Mouse (Mus musculus) kidney, embryonic 15.5 days (tissue): ENCODE measurements around the gene Ccdc162. TPM values are rescaled to one million over a fixed set of nuclear protein-coding genes. Genes with fewer than 3 reads are reported as not detected.

Experiments used
- ATAC-seq: fragments of 200-750 bp; cut with Nextera tagmentation; replicated peaks from 2 replicates; pipeline ENCODE4 v1.8.0; 2017; ENCODE audit warnings: moderate TSS enrichment; ENCODE audit not compliant: low FRiP score
- H3K27ac ChIP-seq: fragments of 300-500 bp; sonication (generic); 2 replicates; pipeline ENCODE4 v1.5.1; 2015; ENCODE audit warnings: mild to moderate bottlenecking, inconsistent platforms
- H3K27me3 ChIP-seq: fragments of 300-500 bp; sonication (generic); 2 replicates; pipeline ENCODE4 v1.6.1; 2015; ENCODE audit warnings: inconsistent platforms
- H3K36me3 ChIP-seq: fragments of 300-500 bp; sonication (generic); 2 replicates; pipeline ENCODE4 v1.6.1; 2015; ENCODE audit warnings: inconsistent platforms
- H3K4me1 ChIP-seq: fragments of 300-500 bp; sonication (generic); 2 replicates; pipeline ENCODE4 v1.6.1; 2015; ENCODE audit warnings: inconsistent platforms
- H3K4me2 ChIP-seq: fragments of 300-500 bp; sonication (generic); 2 replicates; pipeline ENCODE4 v1.6.1; 2015; ENCODE audit warnings: moderate library complexity, mild to moderate bottlenecking, inconsistent platforms
- H3K4me3 ChIP-seq: fragments of 300-500 bp; sonication (generic); replicated peaks from 2 replicates; pipeline ENCODE4 v1.5.1; 2015; ENCODE audit warnings: mild to moderate bottlenecking, inconsistent platforms
- H3K9ac ChIP-seq: fragments of 300-500 bp; sonication (generic); 2 replicates; pipeline ENCODE4 v1.6.1; 2015; ENCODE audit warnings: mild to moderate bottlenecking, inconsistent platforms
- H3K9me3 ChIP-seq: fragments of 300-500 bp; sonication (generic); replicated peaks from 2 replicates; pipeline ENCODE4 v1.6.1; 2016; ENCODE audit warnings: inconsistent platforms
- WGBS: fragments of 180-500 bp; shearing (Covaris S2); methylation state at CpG from one replicate; pipeline ENCODE4 v1.1.7; 2015; ENCODE audit warnings: mixed read lengths; 5-methylcytosine and 5-hydroxymethylcytosine counted together
- polyA plus RNA-seq: library from polyadenylated mRNA; unstranded; fragments of >200 nt; fragmentation: Nextera tagmentation; extraction: Ambion mirVana; gene quantifications from 2 replicates; pipeline ENCODE4 v1.2.1, GENCODE M21; 2015

Ccdc162 gene
- polyA plus RNA-seq, 1 experiment from 2014 or later = 0.47 TPM

DNA sequence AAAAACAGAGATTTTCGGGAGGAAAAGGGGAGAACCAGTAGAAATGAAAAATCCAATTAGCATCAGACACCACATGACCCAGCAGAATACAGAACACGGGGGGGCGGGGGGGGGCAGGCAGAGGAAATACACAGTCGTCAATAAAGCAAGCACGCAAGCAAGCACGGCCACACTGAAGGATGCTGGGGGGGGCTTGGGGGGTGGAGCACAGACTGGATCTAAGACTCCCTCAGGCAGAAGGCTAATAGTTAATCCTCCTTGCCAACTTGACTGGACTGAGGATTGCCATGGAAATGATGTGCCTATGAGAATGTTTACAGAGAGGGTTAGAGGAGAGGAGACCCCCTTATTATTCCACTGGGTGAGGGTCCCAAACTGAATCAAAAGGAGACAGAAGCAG is 19.0 kb upstream of the Ccdc162 start:
- Histone ChIP-seq H3K27ac (no peak overlapping the region), H3K4me2 (no peak overlapping the region), H3K4me3 (no peak overlapping the region), H3K27me3 (no peaks in the 10 kb centered on the region), H3K4me1 (no peaks in the 10 kb centered on the region), H3K9me3 (no peaks in the 10 kb centered on the region), H3K36me3 (peaks cover 26% of the 10 kb centered on the region), H3K9ac (no peak overlapping the region)
- ATAC-seq = no peak
- WGBS = 79% methylated on average over 6 of the region's 6 CpGs

GRCm38 (mm10) chr10:41733214-41733613 is 16.8 kb upstream of the Ccdc162 start:
- ATAC-seq = no peak
- Histone ChIP-seq H3K9ac (no peak overlapping the region), H3K4me1 (no peaks in the 10 kb centered on the region), H3K4me3 (no peak overlapping the region), H3K27ac (no peak overlapping the region), H3K36me3 (peaks cover 31% of the 10 kb centered on the region), H3K4me2 (no peak overlapping the region), H3K9me3 (no peaks in the 10 kb centered on the region), H3K27me3 (no peaks in the 10 kb centered on the region)
- 97% methylated on average over 3 of the region's 3 CpGs for WGBS

DNA sequence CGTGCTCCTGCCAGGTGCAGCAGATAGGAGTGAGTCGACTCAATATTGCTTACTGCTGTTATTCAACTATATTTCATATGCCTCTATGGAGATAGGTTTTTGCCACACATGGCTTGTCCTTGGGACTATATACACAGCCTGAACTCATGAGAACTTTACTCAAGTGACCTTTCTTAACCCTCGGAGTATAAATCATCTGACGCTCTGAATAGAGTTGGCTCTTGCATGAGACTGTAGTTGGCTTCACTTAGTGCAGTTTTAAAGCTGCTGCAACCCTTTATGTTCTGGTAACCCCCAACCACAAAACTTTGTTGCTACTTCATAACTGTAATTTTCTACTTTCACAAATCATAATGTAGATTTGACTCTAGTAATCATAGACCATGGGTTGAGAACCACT is 15.5 kb upstream of the Ccdc162 start:
- H3K4me1 ChIP-seq = no peaks in the 10 kb centered on the region
- no peaks in the 10 kb centered on the region for H3K9me3 ChIP-seq
- H3K27ac ChIP-seq = no peak overlapping the region
- ATAC-seq = no peak
- H3K36me3 ChIP-seq = peaks cover 28% of the 10 kb centered on the region
- H3K4me3 ChIP-seq = no peak overlapping the region
- no peak overlapping the region for H3K9ac ChIP-seq
- WGBS = 69% methylated on average over 4 of the region's 4 CpGs
- no peaks in the 10 kb centered on the region for H3K27me3 ChIP-seq
- H3K4me2 ChIP-seq = no peak overlapping the region

GRCm38 (mm10) chr10:41730746-41731145 is 14.3 kb upstream of the Ccdc162 start:
- no peak for ATAC-seq
- no peak overlapping the region for H3K4me3 ChIP-seq
- peaks cover 26% of the 10 kb centered on the region for H3K36me3 ChIP-seq
- H3K4me2 ChIP-seq = no peak overlapping the region
- no peaks in the 10 kb centered on the region for H3K9me3 ChIP-seq
- H3K4me1 ChIP-seq = no peaks in the 10 kb centered on the region
- no peak overlapping the region for H3K27ac ChIP-seq
- H3K27me3 ChIP-seq = no peaks in the 10 kb centered on the region
- H3K9ac ChIP-seq = no peak overlapping the region
- WGBS = 95% methylated on average over 10 of the region's 10 CpGs

DNA sequence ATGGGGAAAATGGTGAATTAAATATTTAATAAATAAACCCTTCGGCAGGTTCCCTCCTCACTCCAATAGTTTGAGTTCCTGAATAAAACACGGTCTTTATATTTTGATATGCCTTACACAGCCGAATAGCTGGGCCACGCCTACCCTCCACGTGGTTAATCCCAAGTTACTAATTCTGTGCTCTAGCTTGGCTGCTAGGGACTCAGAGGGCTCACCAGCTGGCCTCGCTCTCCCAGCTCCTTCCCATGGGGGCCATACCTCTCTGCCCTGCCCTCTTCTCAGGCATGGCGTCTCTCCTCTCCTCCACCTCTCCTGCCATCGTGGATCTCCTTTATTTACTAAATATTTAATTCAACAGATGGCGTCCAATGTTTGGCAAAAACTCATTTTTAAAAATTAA is 9.8 kb upstream of the Ccdc162 start:
- Histone ChIP-seq H3K4me1 (no peaks in the 10 kb centered on the region), H3K4me3 (no peak overlapping the region), H3K4me2 (no peak overlapping the region), H3K27me3 (no peaks in the 10 kb centered on the region), H3K9ac (no peak overlapping the region), H3K9me3 (no peaks in the 10 kb centered on the region), H3K27ac (no peak overlapping the region), H3K36me3 (peaks cover 22% of the 10 kb centered on the region)
- no peak for ATAC-seq
- 86% methylated on average over 9 of the region's 9 CpGs for WGBS

DNA sequence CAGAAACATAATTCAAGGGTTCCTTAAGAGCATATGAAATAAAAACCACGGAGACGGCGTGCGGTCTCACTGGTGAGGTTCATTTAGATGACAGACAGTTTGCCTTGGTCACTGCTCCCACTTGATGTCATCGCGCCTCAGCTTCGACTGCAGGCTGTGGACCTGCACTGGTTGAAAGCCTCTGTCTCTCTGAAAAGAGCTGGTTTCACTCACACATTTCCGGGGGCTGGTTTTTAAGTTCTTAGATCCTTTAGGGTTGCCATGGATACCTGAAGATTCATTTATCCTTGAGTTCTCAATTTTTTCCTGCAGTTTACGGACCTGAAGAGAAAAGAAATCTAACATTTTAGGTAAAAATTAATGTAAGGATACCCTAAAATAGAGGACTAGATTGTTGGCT is 3.2 kb upstream of the Ccdc162 start:
- no peak overlapping the region for H3K4me2 ChIP-seq
- 77% methylated on average over 9 of the region's 9 CpGs for WGBS
- no peak overlapping the region for H3K27ac ChIP-seq
- H3K36me3 ChIP-seq = 0 out of 2 replicates have a peak, but pooled peaks cover 4% of the 10 kb centered on the region
- no peak overlapping the region for H3K9ac ChIP-seq
- no peak overlapping the region for H3K4me3 ChIP-seq
- no peak for ATAC-seq
- no peaks in the 10 kb centered on the region for H3K9me3 ChIP-seq
- peaks cover 13% of the 10 kb centered on the region for H3K4me1 ChIP-seq
- no peaks in the 10 kb centered on the region for H3K27me3 ChIP-seq

- Histone ChIP-seq H3K36me3 (0 out of 2 replicates have a peak, but pooled peaks cover 4% of the 10 kb centered on the region), H3K27me3 (no peaks in the 10 kb centered on the region), H3K4me2 (no peak overlapping the region), H3K9me3 (no peaks in the 10 kb centered on the region), H3K9ac (no peak overlapping the region), H3K4me1 (peaks cover 13% of the 10 kb centered on the region), H3K27ac (no peak overlapping the region), H3K4me3 (no peak overlapping the region)
- no peak for ATAC-seq
- 82% methylated on average over 14 of the region's 14 CpGs for WGBS
These were observed 877 bp downstream of the Ccdc162 start for GRCm38 (mm10) chr10:41715557-41715956.

DNA sequence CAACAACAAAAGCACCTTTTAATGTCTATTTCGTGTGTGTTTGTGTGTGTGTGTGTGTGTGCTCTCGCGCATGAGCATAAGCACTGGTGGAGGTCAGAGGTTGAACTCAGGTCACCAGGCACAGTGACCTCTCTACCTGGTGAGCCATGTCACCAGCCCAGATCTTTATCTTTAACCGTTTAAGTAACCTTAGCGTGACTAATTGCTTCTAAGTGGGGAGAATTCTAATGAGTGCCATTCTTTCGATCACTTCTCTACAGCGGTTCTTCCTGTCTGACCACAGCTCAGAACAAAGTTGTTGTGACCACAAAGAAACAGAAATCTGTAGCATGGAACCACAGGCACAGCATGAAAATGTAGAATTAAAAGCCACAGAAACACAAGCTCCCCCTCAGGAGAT is 5.0 kb downstream of the Ccdc162 start:
- Histone ChIP-seq H3K9ac (no peak overlapping the region), H3K36me3 (no peaks in the 10 kb centered on the region), H3K9me3 (no peaks in the 10 kb centered on the region), H3K4me1 (peaks cover 5% of the 10 kb centered on the region), H3K27me3 (no peaks in the 10 kb centered on the region), H3K27ac (no peak overlapping the region), H3K4me2 (no peak overlapping the region), H3K4me3 (no peak overlapping the region)
- 40% methylated on average over 7 of the region's 7 CpGs for WGBS
- ATAC-seq = no peak

- H3K36me3 ChIP-seq = no peaks in the 10 kb centered on the region
- no peaks in the 10 kb centered on the region for H3K9me3 ChIP-seq
- 82% methylated on average over 8 of the region's 8 CpGs for WGBS
- H3K9ac ChIP-seq = no peak overlapping the region
- ATAC-seq = no peak
- no peak overlapping the region for H3K4me2 ChIP-seq
- H3K27ac ChIP-seq = no peak overlapping the region
- no peaks in the 10 kb centered on the region for H3K4me1 ChIP-seq
- no peak overlapping the region for H3K4me3 ChIP-seq
- no peaks in the 10 kb centered on the region for H3K27me3 ChIP-seq
These were observed 5.7 kb downstream of the Ccdc162 start for GRCm38 (mm10) chr10:41710773-41711172.

DNA sequence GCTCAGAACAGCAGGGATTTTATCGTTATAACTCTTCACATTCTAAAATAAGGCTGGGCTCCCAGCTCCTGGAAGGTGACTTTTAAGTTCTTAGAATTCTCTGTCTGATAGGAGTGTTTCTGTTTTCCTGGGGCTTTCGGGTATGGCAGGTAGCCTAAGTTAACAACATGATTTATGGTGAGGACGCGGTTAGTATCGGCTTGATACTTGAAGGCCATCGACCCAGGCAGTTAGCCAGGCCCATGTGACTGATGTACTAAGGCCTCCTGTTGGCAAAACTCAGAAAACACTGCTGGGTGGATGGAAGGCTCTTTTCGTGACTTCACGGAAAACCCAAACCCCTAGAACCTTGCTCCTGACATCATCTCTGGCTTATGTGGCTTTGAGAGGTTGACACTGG is 7.1 kb downstream of the Ccdc162 start:
- Histone ChIP-seq H3K27ac (no peak overlapping the region), H3K9ac (no peak overlapping the region), H3K9me3 (no peaks in the 10 kb centered on the region), H3K4me3 (no peak overlapping the region), H3K36me3 (no peaks in the 10 kb centered on the region), H3K4me1 (no peaks in the 10 kb centered on the region), H3K4me2 (no peak overlapping the region), H3K27me3 (no peaks in the 10 kb centered on the region)
- WGBS = 63% methylated on average over 8 of the region's 8 CpGs
- ATAC-seq = no peak

DNA sequence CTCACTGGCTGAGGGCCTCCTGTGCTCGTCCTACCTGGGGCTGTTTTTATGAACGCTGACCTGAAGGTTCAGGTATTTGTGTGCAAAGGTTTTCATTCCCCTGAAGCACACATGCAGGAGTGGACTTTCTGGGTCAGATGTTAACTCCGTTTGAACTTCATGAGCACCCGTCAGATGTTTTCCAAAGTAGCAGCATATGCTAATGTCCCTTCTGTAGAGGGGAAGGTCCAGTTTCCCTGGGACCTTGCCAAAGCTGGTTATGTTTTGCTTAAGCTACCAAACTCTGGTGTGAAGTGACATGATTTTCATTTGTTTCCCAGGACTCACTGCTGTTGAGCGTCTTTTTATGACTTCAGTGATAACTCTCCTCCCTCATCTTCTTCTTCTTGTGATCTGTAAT is 16.8 kb downstream of the Ccdc162 start:
- Histone ChIP-seq H3K27ac (no peak overlapping the region), H3K9me3 (no peaks in the 10 kb centered on the region), H3K4me3 (no peak overlapping the region), H3K4me2 (no peak overlapping the region), H3K27me3 (no peaks in the 10 kb centered on the region), H3K36me3 (no peaks in the 10 kb centered on the region), H3K9ac (no peak overlapping the region), H3K4me1 (no peaks in the 10 kb centered on the region)
- WGBS = 75% methylated on average over 5 of the region's 5 CpGs
- ATAC-seq = no peak

DNA sequence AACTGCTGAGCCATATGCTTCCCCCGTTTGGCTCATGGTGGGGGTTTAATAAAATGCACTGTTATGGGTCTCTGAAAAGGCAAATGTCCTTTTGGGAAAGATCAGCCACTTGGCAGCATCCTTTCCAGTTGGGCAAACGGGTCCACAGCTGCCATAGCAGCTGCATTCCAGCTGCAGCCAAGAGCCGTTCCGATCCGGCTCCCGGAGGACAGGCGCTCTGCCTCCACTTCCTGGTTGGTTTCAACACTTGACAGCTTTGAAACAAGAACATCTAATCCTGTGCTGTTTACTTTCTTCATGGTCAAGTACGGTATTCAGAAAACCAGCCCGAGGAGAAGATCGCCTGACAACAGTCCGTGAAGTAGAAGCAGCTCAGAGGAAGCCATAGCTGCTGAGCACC is 19.4 kb downstream of the Ccdc162 start:
- H3K9ac ChIP-seq = no peak overlapping the region
- H3K4me2 ChIP-seq = no peak overlapping the region
- H3K27ac ChIP-seq = no peak overlapping the region
- H3K36me3 ChIP-seq = no peaks in the 10 kb centered on the region
- WGBS = 79% methylated on average over 11 of the region's 11 CpGs
- H3K4me3 ChIP-seq = no peak overlapping the region
- ATAC-seq = no peak
- no peaks in the 10 kb centered on the region for H3K9me3 ChIP-seq
- no peaks in the 10 kb centered on the region for H3K27me3 ChIP-seq
- H3K4me1 ChIP-seq = 0 out of 2 replicates have a peak, but pooled peaks cover 2% of the 10 kb centered on the region

GRCm38 (mm10) chr10:41690978-41691377 is 25.5 kb downstream of the Ccdc162 start:
- Histone ChIP-seq H3K9ac (no peak overlapping the region), H3K27ac (no peak overlapping the region), H3K27me3 (no peaks in the 10 kb centered on the region), H3K36me3 (no peaks in the 10 kb centered on the region), H3K9me3 (no peaks in the 10 kb centered on the region), H3K4me2 (no peak overlapping the region), H3K4me1 (peaks cover 9% of the 10 kb centered on the region), H3K4me3 (no peak overlapping the region)
- ATAC-seq = no peak
- WGBS = 71% methylated on average over 4 of the region's 4 CpGs
